Mouse (Mus musculus): ENCODE measurements around the gene Tmem159. TPM values are rescaled to one million over a fixed set of nuclear protein-coding genes. Genes with fewer than 3 reads are reported as not detected.
A peak's percentile ranks its signal among the peaks of the same experiment; 100 is the strongest.

The Tmem159 gene
- polyA plus RNA-seq, 1 experiment from 2014 or later, result 14.0 TPM

- 4% methylated on average over 25 of the region's 25 CpGs for WGBS
- ATAC-seq (ENCODE audit: low FRiP score, low read depth), result peak; percentile 20; the same call in 1 of the 2 replicates
- no peaks in the 10 kb centered on the region for H3K27me3 ChIP-seq
- peak overlapping the region; percentile 60 for H3K4me3 ChIP-seq
- H3K4me1 ChIP-seq (replicated peaks), result peaks cover 10% of the 10 kb centered on the region
- no peaks in the 10 kb centered on the region for H3K36me3 ChIP-seq
- peak overlapping the region; percentile 87 for H3K4me2 ChIP-seq
- no peak overlapping the region for H3K27ac ChIP-seq (replicated peaks)
- no peaks in the 10 kb centered on the region for H3K9me3 ChIP-seq
- peak overlapping the region; percentile 51; the same call in 1 of the 2 replicates for H3K9ac ChIP-seq
Measured at GRCm38 (mm10) chr7:120103019-120103567, 940 bp downstream of the Tmem159 start.

- no peak overlapping the region for H3K4me2 ChIP-seq
- no peak overlapping the region for H3K27ac ChIP-seq (replicated peaks)
- peaks cover 10% of the 10 kb centered on the region for H3K4me1 ChIP-seq (replicated peaks)
- WGBS, result 45% methylated on average over 3 of the region's 3 CpGs
- H3K4me3 ChIP-seq, result no peak overlapping the region
- H3K27me3 ChIP-seq, result no peaks in the 10 kb centered on the region
- no peaks in the 10 kb centered on the region for H3K9me3 ChIP-seq
- H3K36me3 ChIP-seq, result no peaks in the 10 kb centered on the region
- H3K9ac ChIP-seq, result no peak overlapping the region
- no peak for ATAC-seq (ENCODE audit: low FRiP score, low read depth)
Measured at GRCm38 (mm10) chr7:120104975-120105374, 2.8 kb downstream of the Tmem159 start.

- Histone ChIP-seq H3K4me2 (no peak overlapping the region), H3K27me3 (no peaks in the 10 kb centered on the region), H3K36me3 (no peaks in the 10 kb centered on the region), H3K9me3 (no peaks in the 10 kb centered on the region), H3K9ac (no peak overlapping the region), H3K27ac (replicated peaks) (no peak overlapping the region), H3K4me1 (replicated peaks) (peaks cover 10% of the 10 kb centered on the region), H3K4me3 (no peak overlapping the region)
- 58% methylated on average over 2 of the region's 2 CpGs for WGBS
- no peak for ATAC-seq (ENCODE audit: low FRiP score, low read depth)
Measured at GRCm38 (mm10) chr7:120106356-120106755, 4.2 kb downstream of the Tmem159 start.

GRCm38 (mm10) chr7:120109676-120110075 is 7.5 kb downstream of the Tmem159 start:
- 93% methylated on average over 5 of the region's 5 CpGs for WGBS
- Histone ChIP-seq H3K4me3 (no peak overlapping the region), H3K36me3 (no peaks in the 10 kb centered on the region), H3K9me3 (no peaks in the 10 kb centered on the region), H3K4me1 (replicated peaks) (no peaks in the 10 kb centered on the region), H3K27me3 (no peaks in the 10 kb centered on the region), H3K9ac (no peak overlapping the region), H3K27ac (replicated peaks) (no peak overlapping the region), H3K4me2 (no peak overlapping the region)
- no peak for ATAC-seq (ENCODE audit: low FRiP score, low read depth)

- Histone ChIP-seq H3K4me3 (no peak overlapping the region), H3K27me3 (no peaks in the 10 kb centered on the region), H3K36me3 (no peaks in the 10 kb centered on the region), H3K4me1 (replicated peaks) (0 out of 2 replicates have a peak, but pooled peaks cover 4% of the 10 kb centered on the region), H3K27ac (replicated peaks) (no peak overlapping the region), H3K9ac (no peak overlapping the region), H3K4me2 (no peak overlapping the region), H3K9me3 (no peaks in the 10 kb centered on the region)
- WGBS, result 89% methylated on average over 5 of the region's 5 CpGs
- no peak for ATAC-seq (ENCODE audit: low FRiP score, low read depth)
Measured at GRCm38 (mm10) chr7:120116976-120117375, 14.8 kb downstream of the Tmem159 start.

GRCm38 (mm10) chr7:120117529-120117928 is 15.4 kb downstream of the Tmem159 start:
- WGBS, result 30% methylated on average over 6 of the region's 6 CpGs
- no peak overlapping the region for H3K9ac ChIP-seq
- H3K4me2 ChIP-seq, result no peak overlapping the region

GRCm38 (mm10) chr7:120123776-120124175 is 21.6 kb downstream of the Tmem159 start:
- Histone ChIP-seq H3K27me3 (no peaks in the 10 kb centered on the region), H3K4me2 (no peak overlapping the region), H3K4me1 (replicated peaks) (no peaks in the 10 kb centered on the region), H3K9me3 (no peaks in the 10 kb centered on the region), H3K9ac (no peak overlapping the region), H3K4me3 (no peak overlapping the region), H3K36me3 (no peaks in the 10 kb centered on the region), H3K27ac (replicated peaks) (no peak overlapping the region)
- 85% methylated on average over 4 of the region's 4 CpGs for WGBS
- no peak for ATAC-seq (ENCODE audit: low FRiP score, low read depth)

More at GRCm38 (mm10) chr7:120117529-120117928, 15.4 kb downstream of the Tmem159 start:
- H3K36me3 ChIP-seq, result no peaks in the 10 kb centered on the region
- no peaks in the 10 kb centered on the region for H3K9me3 ChIP-seq
- no peak overlapping the region for H3K4me3 ChIP-seq
- no peak overlapping the region for H3K27ac ChIP-seq (replicated peaks)
- no peaks in the 10 kb centered on the region for H3K27me3 ChIP-seq
- H3K4me1 ChIP-seq (replicated peaks), result 0 out of 2 replicates have a peak, but pooled peaks cover 4% of the 10 kb centered on the region
- ATAC-seq (ENCODE audit: low FRiP score, low read depth), result no peak

GRCm38 (mm10) chr7:120124844-120125243 is 22.7 kb downstream of the Tmem159 start:
- no peak overlapping the region for H3K4me2 ChIP-seq
- no peaks in the 10 kb centered on the region for H3K4me1 ChIP-seq (replicated peaks)
- no peak overlapping the region for H3K27ac ChIP-seq (replicated peaks)
- no peak overlapping the region for H3K4me3 ChIP-seq
- H3K9me3 ChIP-seq, result no peaks in the 10 kb centered on the region
- ATAC-seq (ENCODE audit: low FRiP score, low read depth), result peak; percentile 91
- no peaks in the 10 kb centered on the region for H3K27me3 ChIP-seq
- no peaks in the 10 kb centered on the region for H3K36me3 ChIP-seq
- 2% methylated on average over 3 of the region's 3 CpGs for WGBS
- no peak overlapping the region for H3K9ac ChIP-seq

GRCm38 (mm10) chr7:120126976-120127685 is 25.0 kb downstream of the Tmem159 start:
- H3K9ac ChIP-seq, result no peak overlapping the region
- no peaks in the 10 kb centered on the region for H3K36me3 ChIP-seq
- H3K27ac ChIP-seq (replicated peaks), result no peak overlapping the region
- H3K27me3 ChIP-seq, result no peaks in the 10 kb centered on the region
- no peak for ATAC-seq (ENCODE audit: low FRiP score, low read depth)
- H3K4me1 ChIP-seq (replicated peaks), result no peaks in the 10 kb centered on the region
- WGBS, result 39% methylated on average over 5 of the region's 5 CpGs
- no peak overlapping the region for H3K4me2 ChIP-seq
- H3K9me3 ChIP-seq, result no peaks in the 10 kb centered on the region
- no peak overlapping the region for H3K4me3 ChIP-seq

- no peaks in the 10 kb centered on the region for H3K9me3 ChIP-seq
- no peak overlapping the region for H3K27ac ChIP-seq (replicated peaks)
- H3K36me3 ChIP-seq, result no peaks in the 10 kb centered on the region
- no peak overlapping the region for H3K4me2 ChIP-seq
- H3K27me3 ChIP-seq, result no peaks in the 10 kb centered on the region
- H3K4me3 ChIP-seq, result no peak overlapping the region
- no peaks in the 10 kb centered on the region for H3K4me1 ChIP-seq (replicated peaks)
- H3K9ac ChIP-seq, result no peak overlapping the region
- ATAC-seq (ENCODE audit: low FRiP score, low read depth), result no peak
- 54% methylated on average over 4 of the region's 4 CpGs for WGBS
Measured at GRCm38 (mm10) chr7:120127686-120128059, 25.5 kb downstream of the Tmem159 start.

- no peak for ATAC-seq (ENCODE audit: low FRiP score, low read depth)
- H3K27ac ChIP-seq (replicated peaks), result no peak overlapping the region
- no peaks in the 10 kb centered on the region for H3K4me1 ChIP-seq (replicated peaks)
- no peak overlapping the region for H3K9ac ChIP-seq
- H3K36me3 ChIP-seq, result no peaks in the 10 kb centered on the region
- no peak overlapping the region for H3K4me3 ChIP-seq
- H3K27me3 ChIP-seq, result no peaks in the 10 kb centered on the region
- H3K9me3 ChIP-seq, result no peaks in the 10 kb centered on the region
- WGBS, result 56% methylated on average over 4 of the region's 4 CpGs
- no peak overlapping the region for H3K4me2 ChIP-seq
Measured at GRCm38 (mm10) chr7:120128951-120129350, 26.8 kb downstream of the Tmem159 start.

GRCm38 (mm10) chr7:120142743-120143142 is 40.6 kb downstream of the Tmem159 start:
- Histone ChIP-seq H3K4me2 (no peak overlapping the region), H3K9ac (no peak overlapping the region), H3K4me3 (no peak overlapping the region), H3K27ac (replicated peaks) (no peak overlapping the region), H3K9me3 (no peaks in the 10 kb centered on the region), H3K4me1 (replicated peaks) (no peaks in the 10 kb centered on the region), H3K36me3 (no peaks in the 10 kb centered on the region), H3K27me3 (no peaks in the 10 kb centered on the region)
- WGBS, result 81% methylated on average over 1 of the region's 1 CpGs
- ATAC-seq (ENCODE audit: low FRiP score, low read depth), result no peak

Data from hindbrain, embryonic 15.5 days (tissue).